Mouse (Mus musculus) embryonic facial prominence, embryonic 12.5 days (tissue): ENCODE results near the gene Camk1g. TPM values are rescaled to one million over a fixed set of nuclear protein-coding genes. Genes with fewer than 3 reads are reported as not detected.

Experiments used
- ATAC-seq: fragments of 200-750 bp; cut with Nextera tagmentation; 2 replicates; pipeline ENCODE4 v1.8.0; 2017; ENCODE audit not compliant: insufficient number of reproducible peaks, insufficient read depth, low FRiP score, low TSS enrichment
- H3K27ac ChIP-seq: fragments of 300-500 bp; sonication (generic); 2 replicates; pipeline ENCODE4 v1.5.1; 2016; ENCODE audit warnings: mild to moderate bottlenecking
- H3K27me3 ChIP-seq: fragments of 300-500 bp; sonication (generic); 2 replicates; pipeline ENCODE4 v1.6.1; 2016; ENCODE audit warnings: mild to moderate bottlenecking, moderate library complexity
- H3K36me3 ChIP-seq: fragments of 300-500 bp; sonication (generic); 2 replicates; pipeline ENCODE4 v1.6.1; 2016; ENCODE audit warnings: mild to moderate bottlenecking
- H3K4me1 ChIP-seq: fragments of 300-500 bp; sonication (generic); 2 replicates; pipeline ENCODE4 v1.6.1; 2016
- H3K4me2 ChIP-seq: fragments of 300-500 bp; sonication (generic); replicated peaks from 2 replicates; pipeline ENCODE4 v1.6.1; 2016; ENCODE audit warnings: mild to moderate bottlenecking, moderate library complexity
- H3K4me3 ChIP-seq: fragments of 300-500 bp; sonication (generic); 2 replicates; pipeline ENCODE4 v1.5.1; 2016; ENCODE audit warnings: mild to moderate bottlenecking
- H3K9ac ChIP-seq: fragments of 300-500 bp; sonication (generic); 2 replicates; pipeline ENCODE4 v1.6.1; 2016; ENCODE audit warnings: mild to moderate bottlenecking, moderate library complexity
- H3K9me3 ChIP-seq: fragments of 300-500 bp; sonication (generic); 2 replicates; pipeline ENCODE4 v1.6.1; 2016; ENCODE audit warnings: mild to moderate bottlenecking, moderate library complexity
- WGBS: fragments of 180-500 bp; shearing (Covaris S2); methylation state at CpG from one replicate; pipeline ENCODE4 v1.1.7; 2016; 5-methylcytosine and 5-hydroxymethylcytosine counted together
- polyA plus RNA-seq: library from polyadenylated mRNA; unstranded; fragments of >200 nt; fragmentation: Nextera tagmentation; extraction: Ambion mirVana; gene quantifications from 2 replicates; pipeline ENCODE4 v1.2.1, GENCODE M21; 2016

The Camk1g gene
- polyA plus RNA-seq = 24.4 and 26.3 TPM in 2 replicates

GRCm38 (mm10) chr1:193370096-193370495 is at the start of gene Camk1g:
TSS of gene Camk1g (minus strand) at chr1:193370298.
- H3K4me1 ChIP-seq = peaks cover 20% of the 10 kb centered on the region
- H3K27ac ChIP-seq = 0 out of 2 replicates have a peak within 1 kb of the TSS, but pooled peaks have one; percentile 30
- H3K4me2 ChIP-seq = peak within 1 kb of the TSS; percentile 73
- peak within 1 kb of the TSS; percentile 50 for H3K4me3 ChIP-seq
- 0% methylated on average over 2 of the region's 2 CpGs for WGBS
- no peaks in the 10 kb centered on the region for H3K36me3 ChIP-seq
- H3K27me3 ChIP-seq = no peaks in the 10 kb centered on the region
- H3K9ac ChIP-seq = peak within 1 kb of the TSS; percentile 67
- ATAC-seq = peak; percentile 70
- no peaks in the 10 kb centered on the region for H3K9me3 ChIP-seq

DNA sequence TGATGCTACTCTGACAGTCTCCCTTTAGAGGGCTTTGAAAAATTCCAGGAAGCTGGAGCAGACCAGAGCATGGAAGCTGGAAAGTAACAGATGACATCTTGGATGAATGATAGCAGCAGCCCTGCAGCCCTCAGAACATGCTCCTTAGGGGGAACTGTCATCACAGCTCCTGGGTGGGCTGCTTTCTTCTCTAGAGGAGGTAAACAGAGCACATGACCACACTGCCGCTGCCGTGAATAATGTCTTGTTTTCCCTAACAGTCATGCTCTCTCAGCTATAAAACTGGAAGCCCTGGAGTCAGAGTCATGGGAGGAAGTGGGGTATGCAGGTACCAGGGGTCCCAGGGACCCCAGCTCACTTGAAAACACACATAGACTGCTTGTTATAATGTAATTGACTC is 49.1 kb upstream of the Camk1g start:
- no peak overlapping the region for H3K9ac ChIP-seq

GRCm38 (mm10) chr1:193418656-193419055 is 48.6 kb upstream of the Camk1g start:
- H3K27me3 ChIP-seq = no peaks in the 10 kb centered on the region
- no peak overlapping the region for H3K4me3 ChIP-seq
- H3K36me3 ChIP-seq = no peaks in the 10 kb centered on the region
- H3K27ac ChIP-seq = no peak overlapping the region
- WGBS = 87% methylated on average over 5 of the region's 5 CpGs
- no peaks in the 10 kb centered on the region for H3K9me3 ChIP-seq
- no peak overlapping the region for H3K9ac ChIP-seq
- no peak overlapping the region for H3K4me2 ChIP-seq
- 0 out of 2 replicates have a peak, but pooled peaks cover 7% of the 10 kb centered on the region for H3K4me1 ChIP-seq
- ATAC-seq = no peak

More for the DNA sequence above, 49.1 kb upstream of the Camk1g start:
- 13% methylated on average over 2 of the region's 2 CpGs for WGBS
- Histone ChIP-seq H3K27me3 (no peaks in the 10 kb centered on the region), H3K4me2 (no peak overlapping the region), H3K4me1 (0 out of 2 replicates have a peak, but pooled peaks cover 7% of the 10 kb centered on the region), H3K9me3 (no peaks in the 10 kb centered on the region), H3K4me3 (no peak overlapping the region), H3K27ac (peak overlapping the region; percentile 33; the same call in 1 of the 2 replicates), H3K36me3 (no peaks in the 10 kb centered on the region)
- ATAC-seq = no peak

DNA sequence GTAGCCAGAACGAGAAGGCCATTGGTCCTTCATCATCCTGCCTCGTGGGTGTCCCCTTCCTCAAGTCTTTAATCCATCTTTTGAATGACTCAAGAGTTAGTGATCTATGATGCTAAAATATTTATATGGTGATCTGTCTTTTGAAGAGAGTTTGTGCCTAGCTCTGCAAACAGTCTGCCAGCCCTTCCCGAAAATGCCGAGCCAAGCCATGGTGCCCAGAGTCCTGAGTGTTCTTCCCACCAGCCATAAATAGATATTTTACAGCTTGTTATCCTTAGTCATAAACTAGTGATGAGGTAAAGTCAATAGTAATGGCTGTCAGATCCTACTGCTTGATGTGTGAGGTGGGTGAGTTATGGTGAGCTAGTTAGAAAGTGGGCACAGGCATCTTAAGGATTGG is 44.0 kb upstream of the Camk1g start:
- Histone ChIP-seq H3K27ac (no peak overlapping the region), H3K4me3 (no peak overlapping the region), H3K9ac (no peak overlapping the region), H3K36me3 (no peaks in the 10 kb centered on the region), H3K4me2 (no peak overlapping the region), H3K9me3 (no peaks in the 10 kb centered on the region), H3K27me3 (no peaks in the 10 kb centered on the region), H3K4me1 (0 out of 2 replicates have a peak, but pooled peaks cover 4% of the 10 kb centered on the region)
- ATAC-seq = no peak
- 84% methylated on average over 4 of the region's 4 CpGs for WGBS

- no peak overlapping the region for H3K9ac ChIP-seq
- 87% methylated on average over 5 of the region's 5 CpGs for WGBS
- H3K36me3 ChIP-seq = no peaks in the 10 kb centered on the region
- H3K27ac ChIP-seq = no peak overlapping the region
- no peaks in the 10 kb centered on the region for H3K4me1 ChIP-seq
- H3K27me3 ChIP-seq = no peaks in the 10 kb centered on the region
- H3K4me2 ChIP-seq = no peak overlapping the region
- no peak overlapping the region for H3K4me3 ChIP-seq
- ATAC-seq = no peak
- H3K9me3 ChIP-seq = no peaks in the 10 kb centered on the region
These were observed 43.4 kb upstream of the Camk1g start for GRCm38 (mm10) chr1:193413368-193414000.

DNA sequence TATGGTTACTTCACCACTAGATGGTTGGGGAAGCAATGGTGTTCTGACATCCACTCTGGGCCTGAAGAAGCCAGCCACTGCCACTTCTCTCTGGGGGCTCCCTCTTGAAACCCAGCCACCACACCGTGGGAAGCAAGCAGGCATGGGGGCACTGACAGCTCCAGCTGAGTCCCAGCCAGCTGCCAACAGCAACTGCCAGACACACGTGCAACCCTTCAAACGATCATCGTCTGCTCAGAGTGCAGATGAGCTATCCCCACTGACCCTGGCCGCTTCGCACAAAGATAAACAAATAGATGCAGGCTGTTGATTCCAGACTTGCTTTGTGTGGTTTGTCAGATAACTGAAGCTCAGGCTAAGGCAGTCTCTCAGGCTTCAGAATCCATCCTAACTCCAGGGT is 37.4 kb upstream of the Camk1g start:
- ATAC-seq = no peak

DNA sequence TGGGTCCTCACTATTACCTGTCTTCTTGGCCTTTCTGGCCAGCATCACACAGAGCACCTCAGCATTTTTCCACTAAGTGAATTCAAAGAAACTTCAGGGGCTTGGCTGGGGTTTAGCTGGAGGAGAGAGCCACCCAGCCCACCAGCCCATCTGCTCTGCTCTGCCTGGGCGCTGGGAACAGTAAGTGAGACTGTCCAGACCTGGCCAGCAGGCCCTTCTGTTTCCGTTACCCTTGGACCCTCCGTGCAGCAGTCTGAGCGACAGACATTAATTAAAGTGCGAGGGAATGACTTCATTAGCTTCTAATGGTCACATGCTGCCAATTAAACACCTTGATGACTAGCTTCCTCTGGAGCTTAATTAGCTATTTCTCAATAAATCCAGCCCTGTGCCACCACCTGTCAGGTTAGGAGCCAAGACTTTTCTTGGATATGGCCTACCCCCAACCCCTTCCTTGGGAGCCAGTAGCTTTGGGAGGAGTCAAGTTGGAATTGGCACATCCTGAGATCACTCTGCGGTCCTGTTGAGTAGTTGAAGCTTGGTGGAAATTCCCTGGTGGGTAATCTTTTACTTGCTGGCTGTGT is 36.1 kb upstream of the Camk1g start:
- no peaks in the 10 kb centered on the region for H3K27me3 ChIP-seq
- no peak overlapping the region for H3K4me2 ChIP-seq
- ATAC-seq = no peak
- 71% methylated on average over 6 of the region's 6 CpGs for WGBS
- no peaks in the 10 kb centered on the region for H3K36me3 ChIP-seq
- H3K4me1 ChIP-seq = no peaks in the 10 kb centered on the region
- H3K4me3 ChIP-seq = no peak overlapping the region
- no peak overlapping the region for H3K27ac ChIP-seq
- no peaks in the 10 kb centered on the region for H3K9me3 ChIP-seq
- no peak overlapping the region for H3K9ac ChIP-seq

More for the DNA sequence above, 37.4 kb upstream of the Camk1g start:
- WGBS = 54% methylated on average over 6 of the region's 6 CpGs
- Histone ChIP-seq H3K27ac (no peak overlapping the region), H3K4me3 (no peak overlapping the region), H3K36me3 (no peaks in the 10 kb centered on the region), H3K9me3 (no peaks in the 10 kb centered on the region), H3K4me2 (no peak overlapping the region), H3K9ac (no peak overlapping the region), H3K4me1 (no peaks in the 10 kb centered on the region), H3K27me3 (no peaks in the 10 kb centered on the region)

GRCm38 (mm10) chr1:193401695-193402094 is 31.6 kb upstream of the Camk1g start:
- H3K4me1 ChIP-seq = 0 out of 2 replicates have a peak, but pooled peaks cover 5% of the 10 kb centered on the region
- H3K27me3 ChIP-seq = no peaks in the 10 kb centered on the region
- H3K4me3 ChIP-seq = no peak overlapping the region
- WGBS = 84% methylated on average over 9 of the region's 9 CpGs
- H3K27ac ChIP-seq = no peak overlapping the region
- no peaks in the 10 kb centered on the region for H3K9me3 ChIP-seq
- H3K36me3 ChIP-seq = no peaks in the 10 kb centered on the region
- ATAC-seq = no peak
- no peak overlapping the region for H3K4me2 ChIP-seq
- no peak overlapping the region for H3K9ac ChIP-seq

GRCm38 (mm10) chr1:193400348-193400747 is 30.2 kb upstream of the Camk1g start:
- H3K4me1 ChIP-seq = 0 out of 2 replicates have a peak, but pooled peaks cover 5% of the 10 kb centered on the region
- H3K27ac ChIP-seq = no peak overlapping the region
- H3K27me3 ChIP-seq = no peaks in the 10 kb centered on the region
- WGBS = 71% methylated on average over 1 of the region's 1 CpGs
- H3K4me3 ChIP-seq = no peak overlapping the region
- H3K4me2 ChIP-seq = no peak overlapping the region
- no peaks in the 10 kb centered on the region for H3K36me3 ChIP-seq
- no peaks in the 10 kb centered on the region for H3K9me3 ChIP-seq
- H3K9ac ChIP-seq = no peak overlapping the region
- ATAC-seq = no peak

DNA sequence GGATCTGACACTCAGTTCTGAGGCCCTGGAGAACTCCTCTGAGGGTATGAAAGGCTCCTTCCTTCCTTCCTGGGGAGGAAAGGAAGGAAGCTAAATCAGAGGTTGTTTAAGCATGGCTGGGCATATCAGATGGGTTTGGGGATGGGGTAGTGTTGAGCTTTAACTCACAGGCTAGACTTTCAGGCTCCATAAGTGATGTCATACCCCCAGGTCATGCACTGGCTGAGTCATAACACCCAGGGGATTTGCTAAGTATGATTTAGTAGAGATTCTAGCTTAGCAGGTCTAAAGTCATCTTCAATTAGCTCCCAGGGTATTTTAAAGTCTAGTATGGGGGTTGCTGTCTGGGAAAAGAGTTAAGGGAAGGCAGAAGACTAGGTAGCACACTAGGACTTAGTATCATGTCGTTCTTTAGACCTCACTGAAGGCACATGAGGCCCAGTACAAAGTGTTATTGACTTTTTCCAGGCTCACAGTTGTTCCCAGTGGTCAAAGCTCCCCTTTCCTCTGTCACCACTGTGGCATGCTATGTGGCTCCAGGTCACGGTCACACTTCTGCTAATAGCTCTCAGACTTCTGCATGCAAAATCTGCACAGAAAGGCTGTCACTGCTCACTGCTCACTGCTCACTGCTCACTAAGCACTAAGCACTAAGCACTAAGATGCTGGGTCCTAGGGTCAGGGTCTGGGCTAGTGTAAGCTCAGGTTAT is 28.8 kb upstream of the Camk1g start:
- Histone ChIP-seq H3K27ac (no peak overlapping the region), H3K9me3 (no peaks in the 10 kb centered on the region), H3K4me3 (no peak overlapping the region), H3K9ac (no peak overlapping the region), H3K36me3 (no peaks in the 10 kb centered on the region), H3K27me3 (no peaks in the 10 kb centered on the region), H3K4me2 (no peak overlapping the region), H3K4me1 (0 out of 2 replicates have a peak, but pooled peaks cover 5% of the 10 kb centered on the region)
- no peak for ATAC-seq
- 62% methylated on average over 2 of the region's 2 CpGs for WGBS

DNA sequence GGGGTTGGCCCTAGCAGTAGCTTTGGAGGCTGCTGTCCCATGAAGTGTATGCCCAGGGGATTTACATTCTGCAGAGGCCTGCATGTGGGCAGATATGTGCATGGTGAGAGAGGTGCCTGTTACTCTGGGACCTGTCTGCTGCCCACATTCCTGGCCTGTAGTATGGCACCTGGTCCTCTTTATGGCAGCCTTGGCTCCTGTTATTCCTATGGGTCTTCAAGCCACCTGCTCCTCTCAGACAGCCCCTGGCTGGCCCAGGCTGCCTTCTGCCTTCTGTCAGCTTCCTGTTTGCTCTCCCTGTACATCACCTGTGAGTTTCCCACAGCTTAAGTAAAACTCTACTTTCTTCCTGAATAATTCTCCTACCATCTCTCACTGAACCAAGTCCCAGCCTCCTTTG is 27.0 kb upstream of the Camk1g start:
- Histone ChIP-seq H3K4me2 (no peak overlapping the region), H3K36me3 (no peaks in the 10 kb centered on the region), H3K9me3 (no peaks in the 10 kb centered on the region), H3K27ac (no peak overlapping the region), H3K9ac (no peak overlapping the region), H3K27me3 (no peaks in the 10 kb centered on the region), H3K4me1 (0 out of 2 replicates have a peak, but pooled peaks cover 5% of the 10 kb centered on the region), H3K4me3 (no peak overlapping the region)
- ATAC-seq = no peak

- peaks cover 10% of the 10 kb centered on the region for H3K4me1 ChIP-seq
- peaks cover 3% of the 10 kb centered on the region; the same call in 1 of the 2 replicates for H3K27me3 ChIP-seq
- H3K36me3 ChIP-seq = no peaks in the 10 kb centered on the region
- no peak overlapping the region for H3K4me2 ChIP-seq
- H3K9me3 ChIP-seq = no peaks in the 10 kb centered on the region
- no peak overlapping the region for H3K4me3 ChIP-seq
- ATAC-seq = no peak
- no peak overlapping the region for H3K27ac ChIP-seq
- 90% methylated on average over 3 of the region's 3 CpGs for WGBS
- H3K9ac ChIP-seq = no peak overlapping the region
These were observed 22.2 kb upstream of the Camk1g start for GRCm38 (mm10) chr1:193392266-193392665.
